9 mouse cellular contexts compared by ENCODE assay signal in genomic region chr4:59439041-59439440, GRCm38 (mm10). TPM values are rescaled to one million over a fixed set of nuclear protein-coding genes. Genes with fewer than 3 reads are reported as not detected.
DNase-seq lines count a peak whose midpoint lies in the region; ATAC-seq lines count a peak whose summit lies in the region.
"Had no signal": no experiment of that assay in that cellular context is flagged by ENCODE, and none has a peak within 500 bp of the region (broad histone marks: within the 10 kb centered on the region; RNA-seq: fewer than 3 reads in every experiment).

No protein-coding gene starts in this region.

- no peaks in the 10 kb centered on the region for H3K27me3 ChIP-seq in heart, embryonic 14.5 days (ENCODE audit: control insufficient read depth, insufficient read depth, low read length)
- H3K27me3 ChIP-seq in liver, embryonic 13.5 days, result no peaks in the 10 kb centered on the region

- H3K9ac ChIP-seq in heart, embryonic 14.5 days (ENCODE audit: low read length), result peak overlapping the region; percentile 82; the same call in 1 of the 2 replicates
- peak overlapping the region; percentile 85 for H3K9ac ChIP-seq in liver, embryonic 13.5 days

- no peak for ATAC-seq in heart, embryonic 14.5 days (ENCODE audit: insufficient number of reproducible peaks, insufficient read depth, low FRiP score, low read depth)
- ATAC-seq in liver, embryonic 13.5 days (ENCODE audit: low read depth), result no peak

- 40% methylated on average over 5 of the region's 5 CpGs for WGBS in heart, embryonic 14.5 days
- WGBS in liver, embryonic 13.5 days (ENCODE audit: insufficient replicate concordance), result 3% methylated on average over 5 of the region's 5 CpGs

- H3K4me1 ChIP-seq in heart, embryonic 14.5 days (ENCODE audit: control insufficient read depth in 2 of 2, insufficient read depth in 2 of 2, low read length in 2 of 2), result peaks cover 8 to 16% of the 10 kb centered on the region in 2 experiments
- H3K4me1 ChIP-seq in liver, embryonic 13.5 days (replicated peaks), result peaks cover 74% of the 10 kb centered on the region

- H3K9me3 ChIP-seq in heart, embryonic 14.5 days (ENCODE audit: control insufficient read depth, low read length), result no peaks in the 10 kb centered on the region
- H3K9me3 ChIP-seq in liver, embryonic 13.5 days (replicated peaks), result no peaks in the 10 kb centered on the region

- H3K27ac ChIP-seq in heart, embryonic 14.5 days (replicated peaks in 1 of 2; ENCODE audit: control insufficient read depth in 1 of 2, insufficient read depth in 1 of 2, low read depth in 2 of 2, low read length in 2 of 2), result no peak overlapping the region
- H3K27ac ChIP-seq in liver, embryonic 13.5 days, result peak overlapping the region; percentile 90

- peak overlapping the region in 1 of 2 experiments; percentile 78; a peak in 1 of 4 replicates for H3K4me3 ChIP-seq in heart, embryonic 14.5 days (ENCODE audit: control insufficient read depth in 1 of 2, insufficient read depth in 1 of 2, low read depth in 1 of 2, low read length in 2 of 2)
- H3K4me3 ChIP-seq in liver, embryonic 13.5 days (replicated peaks), result peak overlapping the region; percentile 75

- peak overlapping the region; percentile 99 for H3K4me2 ChIP-seq in heart, embryonic 14.5 days (ENCODE audit: low read length)
- H3K4me2 ChIP-seq in liver, embryonic 13.5 days, result peak overlapping the region; percentile 98

- DNase-seq in heart, postnatal 36 days, result no peak
- peak; percentile 33 for DNase-seq in thymus, postnatal 4 days
- DNase-seq in thymus, adult 18-20 months, result no peak
- no peak for DNase-seq in liver, embryonic 13.5 days
- DNase-seq in cerebellum, postnatal 10 days, result no peak
- DNase-seq in left cerebral cortex, adult 11 months (ENCODE audit: low spot score), result no peak
- no peak for DNase-seq in right cerebral cortex, adult 2 months (ENCODE audit: low spot score in 2 of 2)
- DNase-seq: lung, postnatal 14 days had no signal

- intact Hi-C loops in heart, postnatal 36 days (cut with DNase I), result no loop called here

- H3K36me3 ChIP-seq in heart, embryonic 14.5 days (ENCODE audit: control insufficient read depth, insufficient read depth, low read length), result no peaks in the 10 kb centered on the region
- no peaks in the 10 kb centered on the region for H3K36me3 ChIP-seq in liver, embryonic 13.5 days

RNA-seq across cellular contexts. Expression of gene Susd1, which starts 0.6 kb away (rescaled TPM):
- 3.6 and 4.4 TPM in 2 replicates for polyA plus RNA-seq in heart, embryonic 14.5 days (2014; fragmentation: Nextera tagmentation; extraction: Ambion mirVana)
- 1 to 10 TPM; 1.0 to 2.0 TPM for total RNA-seq in heart, postnatal 36 days (2021)
- 11.2 and 13.5 TPM in 2 replicates for polyA plus RNA-seq in liver, embryonic 13.5 days (2015; fragmentation: Nextera tagmentation; extraction: Ambion mirVana)
